Mouse (Mus musculus) liver, embryonic 11.5 days (tissue): Measurements from ENCODE around the gene Mr1. TPM values are rescaled to one million over a fixed set of nuclear protein-coding genes. Genes with fewer than 3 reads are reported as not detected.
A peak's percentile ranks its signal among the peaks of the same experiment; 100 is the strongest.

ENCODE experiments used
- ATAC-seq: fragments of 200-750 bp; cut with Nextera tagmentation; replicated peaks from 2 replicates; pipeline ENCODE4 v1.8.0; 2017; ENCODE audit warnings: moderate number of reproducible peaks, mild to moderate bottlenecking, moderate TSS enrichment, moderate library complexity; ENCODE audit not compliant: low FRiP score
- DNase-seq: peaks from one replicate; pipeline ENCODE4 v3.0.0-alpha.2; 2017; ENCODE audit warnings: low spot score
- H3K27ac ChIP-seq: fragments of 300-500 bp; sonication (generic); 2 replicates; pipeline ENCODE4 v1.5.1; 2014; ENCODE audit warnings: mild to moderate bottlenecking, low read depth, low read length, control low read depth
- H3K27me3 ChIP-seq: fragments of 300-500 bp; sonication (generic); replicated peaks from 2 replicates; pipeline ENCODE4 v1.6.1; 2014; ENCODE audit warnings: low read length, mixed read lengths; ENCODE audit not compliant: control insufficient read depth, insufficient read depth
- H3K36me3 ChIP-seq: fragments of 300-500 bp; sonication (generic); 2 replicates; pipeline ENCODE4 v1.6.1; 2014; ENCODE audit warnings: mild to moderate bottlenecking, low read length, moderate library complexity, mixed read lengths; ENCODE audit not compliant: control insufficient read depth, insufficient read depth
- H3K4me1 ChIP-seq: fragments of 300-500 bp; sonication (generic); replicated peaks from 2 replicates; pipeline ENCODE4 v1.6.1; 2014; ENCODE audit warnings: low read length, mixed read lengths; ENCODE audit not compliant: control insufficient read depth, insufficient read depth
- H3K4me2 ChIP-seq: fragments of 300-500 bp; sonication (generic); 2 replicates; pipeline ENCODE4 v1.6.1; 2014; ENCODE audit warnings: mild to moderate bottlenecking, control low read depth, moderate library complexity
- H3K4me3 ChIP-seq: fragments of 300-500 bp; sonication (generic); 2 replicates; pipeline ENCODE4 v1.5.1; 2014; ENCODE audit warnings: low read depth, low read length, control low read depth
- H3K9ac ChIP-seq: fragments of 300-500 bp; sonication (generic); 2 replicates; pipeline ENCODE4 v1.6.1; 2014; ENCODE audit warnings: low read depth, low read length, control low read depth
- H3K9me3 ChIP-seq: fragments of 300-500 bp; sonication (generic); 2 replicates; pipeline ENCODE4 v1.6.1; 2016; ENCODE audit warnings: low read length, inconsistent platforms, mixed read lengths; ENCODE audit not compliant: control insufficient read depth
- WGBS: fragments of 180-500 bp; shearing (Covaris S2); extraction: QIAGEN DNeasy Blood & Tissue Kit; methylation state at CpG from one replicate; pipeline ENCODE4 v1.1.7; 2014; 5-methylcytosine and 5-hydroxymethylcytosine counted together
- polyA plus RNA-seq: library from polyadenylated mRNA; unstranded; fragments of >200 nt; fragmentation: Nextera tagmentation; extraction: Ambion mirVana; gene quantifications from 2 replicates; pipeline ENCODE4 v1.2.1, GENCODE M21; 2014

Mr1 gene
- polyA plus RNA-seq, 1 experiment from 2014 or later, result 0.81 TPM

DNA sequence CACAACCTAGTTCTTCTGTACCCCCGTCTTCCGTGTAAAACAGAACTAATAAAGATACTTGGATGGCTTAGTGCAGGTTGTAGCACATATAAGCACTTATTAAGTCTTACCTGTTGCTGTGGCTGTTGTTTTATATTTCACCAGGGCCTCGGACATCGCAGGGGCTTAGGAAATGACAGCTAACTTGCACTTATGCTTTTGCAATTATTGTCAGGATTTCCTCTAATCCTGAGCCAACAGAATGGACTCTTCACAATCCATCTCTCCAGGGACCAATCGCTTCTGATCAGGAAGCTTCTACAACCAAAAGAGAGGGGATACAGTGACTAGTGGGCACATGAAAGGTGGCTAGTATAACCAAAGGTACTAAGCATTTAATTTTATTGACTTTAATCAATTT is 42.6 kb downstream of the Mr1 start:
- H3K36me3 ChIP-seq, result no peaks in the 10 kb centered on the region

DNA sequence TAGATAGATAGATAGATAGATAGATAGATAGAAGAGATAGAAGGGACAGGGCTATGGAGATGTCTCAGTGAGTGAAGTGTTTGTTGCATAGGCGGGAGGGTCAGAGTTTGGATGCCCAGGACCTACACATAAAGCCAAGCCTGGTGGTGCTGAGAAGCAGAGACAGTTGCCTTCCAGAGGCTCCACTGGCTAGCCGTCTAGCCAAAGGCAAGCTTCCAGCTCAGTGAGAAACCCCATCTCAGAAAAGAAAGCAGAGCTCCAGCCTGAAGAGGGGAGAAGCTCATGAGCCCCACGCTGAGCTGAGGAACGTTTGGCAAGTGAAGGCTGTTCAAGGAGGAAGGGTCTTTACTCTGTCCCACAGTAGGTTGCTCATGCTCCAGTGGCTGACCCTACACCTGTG is 44.0 kb downstream of the Mr1 start:
- ATAC-seq, result no peak
- 71% methylated on average over 4 of the region's 4 CpGs for WGBS
- Histone ChIP-seq H3K4me1 (peaks cover 4% of the 10 kb centered on the region; the same call in 1 of the 2 replicates), H3K27me3 (no peaks in the 10 kb centered on the region), H3K9me3 (no peaks in the 10 kb centered on the region), H3K36me3 (no peaks in the 10 kb centered on the region), H3K4me3 (no peak overlapping the region), H3K4me2 (no peak overlapping the region), H3K9ac (no peak overlapping the region), H3K27ac (no peak overlapping the region)
- no peak for DNase-seq

More for the DNA sequence above, 42.6 kb downstream of the Mr1 start:
- no peak overlapping the region for H3K9ac ChIP-seq
- H3K27me3 ChIP-seq, result no peaks in the 10 kb centered on the region
- no peak for ATAC-seq
- DNase-seq, result no peak
- peaks cover 4% of the 10 kb centered on the region; the same call in 1 of the 2 replicates for H3K4me1 ChIP-seq
- H3K4me2 ChIP-seq, result no peak overlapping the region
- H3K4me3 ChIP-seq, result no peak overlapping the region
- no peaks in the 10 kb centered on the region for H3K9me3 ChIP-seq
- no peak overlapping the region for H3K27ac ChIP-seq
- WGBS, result 86% methylated on average over 5 of the region's 5 CpGs

DNA sequence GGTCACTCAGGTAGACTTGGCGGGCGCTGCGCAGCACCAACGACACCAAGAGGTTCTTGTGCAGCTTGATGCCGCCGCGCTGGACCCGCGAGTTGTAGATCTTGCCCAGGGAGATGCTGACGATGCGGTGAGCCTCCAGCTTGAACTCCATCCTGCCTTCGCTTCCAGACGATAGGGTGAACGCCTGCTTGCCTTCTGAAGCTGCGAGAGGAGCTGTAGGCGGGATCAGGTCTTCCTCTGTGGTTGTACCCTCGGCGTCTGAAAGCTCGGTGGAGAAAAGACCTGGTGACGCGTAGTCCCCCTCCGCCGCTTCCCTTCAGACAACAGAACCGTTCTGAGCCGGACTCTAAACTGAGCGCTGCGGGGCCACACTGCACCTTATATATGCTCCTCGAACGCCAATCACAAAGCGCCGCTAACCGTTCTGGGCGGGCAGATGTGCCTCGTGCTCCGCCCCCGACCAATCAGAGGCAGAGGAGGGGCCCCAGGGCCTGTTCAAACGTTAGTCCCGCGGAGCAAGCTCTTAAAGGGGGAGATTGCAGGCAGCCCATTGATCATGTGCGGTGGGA is 47.2 kb downstream of the Mr1 start, which contains the start of gene Ier5:
Ier5 (minus strand) TSS at position 357 of the 569 bp plus-strand sequence.
- no peaks in the 10 kb centered on the region for H3K27me3 ChIP-seq
- H3K4me3 ChIP-seq, result peak within 1 kb of the TSS; percentile 100
- WGBS, result under 1% methylated on average over 40 of the region's 40 CpGs
- H3K9me3 ChIP-seq, result no peaks in the 10 kb centered on the region
- DNase-seq, result peak; percentile 95
- peak within 1 kb of the TSS; percentile 87 for H3K4me2 ChIP-seq
- ATAC-seq, result peak; percentile 93
- peak within 1 kb of the TSS; percentile 98 for H3K9ac ChIP-seq
- H3K4me1 ChIP-seq, result peaks cover 10% of the 10 kb centered on the region; the same call in 1 of the 2 replicates
- peak within 1 kb of the TSS; percentile 90 for H3K27ac ChIP-seq
- no peaks in the 10 kb centered on the region for H3K36me3 ChIP-seq

DNA sequence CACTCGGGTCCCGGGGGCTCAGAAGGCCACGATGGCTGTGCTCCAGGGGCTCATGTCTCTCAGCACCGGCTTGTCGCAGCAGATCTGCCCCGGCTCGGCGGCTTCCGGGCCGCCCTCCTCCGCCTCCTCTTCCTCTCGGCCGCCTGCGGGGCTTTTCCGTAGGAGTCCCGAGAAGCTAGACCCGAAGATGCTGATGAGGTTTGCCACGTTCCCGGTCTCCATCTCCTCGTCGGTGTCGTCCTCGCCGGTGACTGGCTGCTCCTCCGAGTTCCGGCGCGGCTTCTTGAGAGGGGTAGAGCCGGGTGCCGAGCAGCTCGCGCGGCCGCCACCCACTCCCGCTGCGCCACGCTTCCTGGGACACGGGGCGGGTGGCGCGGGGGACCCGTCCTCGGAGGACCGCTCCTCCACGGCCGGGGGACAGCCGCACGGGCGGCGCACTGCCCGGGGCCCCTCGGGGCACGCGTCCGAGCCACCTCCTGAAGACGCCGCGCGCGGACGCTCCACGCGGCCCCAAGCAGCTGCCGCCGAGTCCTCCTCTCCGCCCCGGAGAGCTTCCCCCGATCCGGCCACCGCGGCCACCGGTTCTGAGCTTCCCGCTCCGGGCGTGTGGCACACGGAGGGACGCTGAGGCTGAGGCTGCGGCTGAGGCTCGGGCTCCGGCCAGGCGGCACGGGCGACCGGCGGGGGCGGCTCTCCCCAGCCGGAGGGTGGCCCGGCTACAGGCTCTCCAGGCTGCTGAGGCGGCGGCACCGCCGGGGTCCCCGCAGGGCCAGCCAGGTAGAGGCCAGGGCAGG is 47.9 kb downstream of the Mr1 start:
- peak; percentile 74 for DNase-seq
- Histone ChIP-seq H3K27me3 (no peaks in the 10 kb centered on the region), H3K9me3 (no peaks in the 10 kb centered on the region), H3K9ac (peak overlapping the region; percentile 98), H3K36me3 (no peaks in the 10 kb centered on the region), H3K4me2 (peak overlapping the region; percentile 87), H3K4me3 (peak overlapping the region; percentile 100), H3K4me1 (peaks cover 10% of the 10 kb centered on the region; the same call in 1 of the 2 replicates), H3K27ac (peak overlapping the region; percentile 90)
- WGBS, result under 1% methylated on average over 92 of the region's 93 CpGs
- peak; percentile 50 for ATAC-seq

DNA sequence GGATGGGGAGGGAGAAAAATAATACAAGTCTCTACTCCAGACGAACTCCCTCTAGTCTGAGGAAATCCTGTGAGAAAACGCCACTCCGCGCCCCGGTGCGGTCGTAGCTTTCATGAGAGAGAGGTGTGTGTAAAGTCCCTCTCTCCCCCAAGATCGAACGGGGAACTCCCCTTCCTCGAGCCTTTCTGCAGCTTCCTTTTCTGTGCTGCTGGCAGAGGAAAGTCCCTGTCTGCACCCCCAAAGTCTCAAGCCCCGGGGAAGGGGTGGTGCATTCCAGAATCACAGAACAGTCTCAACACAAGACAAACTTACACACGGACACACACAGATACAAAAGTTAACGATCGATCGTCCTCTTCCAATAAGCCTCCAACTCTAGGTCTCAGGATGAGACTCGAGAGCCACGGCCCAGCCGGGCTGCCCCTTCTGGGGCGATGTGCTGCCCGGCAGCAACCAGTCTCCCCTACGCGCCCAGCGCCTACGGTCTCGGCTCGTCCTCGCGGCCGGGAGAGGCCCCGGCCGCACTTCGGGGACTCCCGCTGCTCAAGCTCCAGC is 48.6 kb downstream of the Mr1 start:
- H3K9ac ChIP-seq, result peak overlapping the region; percentile 98
- H3K4me3 ChIP-seq, result peak overlapping the region; percentile 100
- no peaks in the 10 kb centered on the region for H3K27me3 ChIP-seq
- H3K36me3 ChIP-seq, result no peaks in the 10 kb centered on the region
- no peaks in the 10 kb centered on the region for H3K9me3 ChIP-seq
- ATAC-seq, result peak; percentile 26
- H3K27ac ChIP-seq, result peak overlapping the region; percentile 90
- WGBS, result under 1% methylated on average over 33 of the region's 33 CpGs
- peak; percentile 66 for DNase-seq
- H3K4me2 ChIP-seq, result peak overlapping the region; percentile 87
- peaks cover 10% of the 10 kb centered on the region for H3K4me1 ChIP-seq

DNA sequence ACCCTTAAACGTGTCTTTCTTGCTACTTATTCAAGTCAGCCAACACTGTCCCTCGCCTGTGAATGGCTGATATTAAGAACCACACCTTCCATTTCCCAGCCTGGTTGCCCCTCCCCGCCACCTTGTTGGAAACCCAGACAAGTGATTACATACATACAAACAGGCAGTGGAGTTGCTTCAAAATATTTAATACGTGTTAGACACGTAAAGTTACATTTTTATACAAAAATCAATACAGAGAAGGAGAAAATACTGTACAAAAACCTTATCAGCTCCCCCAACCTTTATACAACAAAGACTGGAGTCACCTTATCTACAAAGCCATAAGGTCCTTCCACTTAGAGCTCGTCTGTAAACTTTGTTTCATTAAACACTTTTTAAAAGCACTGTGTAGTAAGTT is 49.3 kb downstream of the Mr1 start:
- Histone ChIP-seq H3K36me3 (no peaks in the 10 kb centered on the region), H3K4me1 (peaks cover 17% of the 10 kb centered on the region)
- ATAC-seq, result peak; percentile 56

DNA sequence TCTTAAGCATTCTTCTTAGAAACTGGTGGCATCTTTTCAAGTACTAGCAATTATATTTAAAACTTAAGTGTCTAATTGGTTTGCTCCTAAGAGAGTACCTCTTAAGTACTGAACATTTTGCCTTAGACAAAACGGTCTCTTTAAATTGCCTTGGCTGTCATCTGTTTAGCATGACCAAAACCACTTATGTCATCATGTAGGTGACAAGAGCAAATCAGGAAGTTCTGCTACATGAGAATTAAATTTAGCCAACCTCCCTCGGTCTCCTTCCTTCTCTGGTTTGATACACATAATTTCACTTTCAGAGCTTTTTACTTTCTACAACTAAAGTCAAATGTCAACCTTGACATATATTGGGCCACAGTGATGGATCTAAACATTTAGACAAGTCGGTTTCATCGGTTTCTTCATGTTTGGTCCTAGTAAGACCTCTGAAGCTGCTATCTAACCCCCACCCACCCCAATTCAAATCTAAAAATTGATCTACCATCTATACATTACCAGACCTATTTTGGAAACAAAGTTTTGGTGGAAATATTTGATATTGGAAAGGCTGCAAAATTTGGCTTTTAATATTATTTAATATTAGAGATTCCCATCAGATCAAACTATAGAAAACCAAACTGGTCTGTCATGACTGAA is 49.9 kb downstream of the Mr1 start:
- ATAC-seq, result no peak
- H3K27me3 ChIP-seq, result no peaks in the 10 kb centered on the region
- peaks cover 23% of the 10 kb centered on the region for H3K4me1 ChIP-seq
- no peak for DNase-seq
- no peak overlapping the region for H3K27ac ChIP-seq
- H3K9me3 ChIP-seq, result no peaks in the 10 kb centered on the region
- H3K36me3 ChIP-seq, result no peaks in the 10 kb centered on the region
- H3K4me2 ChIP-seq, result peak overlapping the region; percentile 87
- WGBS, result 62% methylated on average over 4 of the region's 4 CpGs
- no peak overlapping the region for H3K9ac ChIP-seq
- H3K4me3 ChIP-seq, result peak overlapping the region; percentile 100

More for the DNA sequence above, 49.3 kb downstream of the Mr1 start:
- Histone ChIP-seq H3K9me3 (no peaks in the 10 kb centered on the region), H3K9ac (peak overlapping the region; percentile 98), H3K27ac (peak overlapping the region; percentile 90), H3K27me3 (no peaks in the 10 kb centered on the region), H3K4me2 (peak overlapping the region; percentile 87), H3K4me3 (peak overlapping the region; percentile 100)
- no peak for DNase-seq
- 15% methylated on average over 6 of the region's 6 CpGs for WGBS

DNA sequence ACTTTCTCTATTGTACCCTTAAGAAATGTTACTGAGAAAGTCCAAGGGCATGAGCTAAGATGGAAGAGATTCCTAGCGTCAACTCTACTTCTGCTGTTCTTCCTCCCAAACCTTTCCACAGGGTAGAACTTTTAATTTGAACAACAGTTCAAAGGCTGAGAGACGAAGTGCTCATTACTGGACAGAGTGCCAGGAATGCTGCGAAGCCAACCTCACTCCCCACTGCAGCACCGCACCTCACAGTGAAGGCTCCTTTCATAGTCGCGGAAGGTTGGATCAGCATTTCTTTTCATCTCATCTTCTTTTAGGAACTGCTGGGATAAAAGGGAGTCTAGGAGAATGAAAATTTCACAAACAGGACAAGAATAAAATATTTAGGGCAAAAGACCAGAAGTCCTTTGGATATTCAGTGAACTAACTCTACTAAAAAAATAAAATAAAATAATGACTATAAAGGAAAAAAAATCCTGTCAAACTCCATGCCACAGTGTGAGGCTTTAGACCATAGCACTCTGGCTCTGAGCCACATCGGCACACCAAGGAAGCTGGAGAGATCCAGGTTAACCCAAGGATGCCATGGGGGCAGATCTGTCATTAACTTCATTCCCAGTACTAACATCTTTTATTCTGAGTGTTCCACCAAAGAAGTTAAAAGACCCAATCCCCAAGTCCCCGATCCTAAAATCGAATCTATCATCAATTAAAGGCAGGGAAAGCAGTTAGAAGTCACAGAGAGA is 52.5 kb downstream of the Mr1 start:
- Histone ChIP-seq H3K4me3 (no peak overlapping the region), H3K27me3 (no peaks in the 10 kb centered on the region), H3K27ac (no peak overlapping the region), H3K9me3 (no peaks in the 10 kb centered on the region), H3K36me3 (no peaks in the 10 kb centered on the region), H3K4me1 (peaks cover 25% of the 10 kb centered on the region), H3K4me2 (no peak overlapping the region), H3K9ac (no peak overlapping the region)
- ATAC-seq (no peak), DNase-seq (no peak)
- WGBS, result 78% methylated on average over 9 of the region's 9 CpGs
